Mouse (Mus musculus) liver, adult 2 months (tissue): ENCODE measurements around the gene Ergic1.

Experiments
- CTCF ChIP-seq: fragments of 200-500 bp; IDR thresholded peaks from 2 replicates; pipeline ENCODE4 v1.5.1; 2011; ENCODE audit warnings: low read depth, low read length, control low read depth
- POLR2A ChIP-seq: fragments of 200-500 bp; IDR thresholded peaks from 2 replicates; pipeline ENCODE4 v1.6.1; 2011; ENCODE audit warnings: low read length, control low read depth; ENCODE audit not compliant: insufficient read depth; ENCODE audit errors: extremely low read depth

GRCm38 (mm10) chr17:26577309-26577708, 16.0 kb downstream of the Ergic1 start:
- TF ChIP-seq POLR2A (no peak), CTCF (no peak)
